Mouse (Mus musculus) A20 (cell line): ENCODE data around the gene Gm20696.

Experiments used
- DNase-seq: peaks from one replicate; pipeline ENCODE4 v3.0.0-alpha.2; 2011; ENCODE audit warnings: low read depth, low spot score

Gm20696 gene

DNA sequence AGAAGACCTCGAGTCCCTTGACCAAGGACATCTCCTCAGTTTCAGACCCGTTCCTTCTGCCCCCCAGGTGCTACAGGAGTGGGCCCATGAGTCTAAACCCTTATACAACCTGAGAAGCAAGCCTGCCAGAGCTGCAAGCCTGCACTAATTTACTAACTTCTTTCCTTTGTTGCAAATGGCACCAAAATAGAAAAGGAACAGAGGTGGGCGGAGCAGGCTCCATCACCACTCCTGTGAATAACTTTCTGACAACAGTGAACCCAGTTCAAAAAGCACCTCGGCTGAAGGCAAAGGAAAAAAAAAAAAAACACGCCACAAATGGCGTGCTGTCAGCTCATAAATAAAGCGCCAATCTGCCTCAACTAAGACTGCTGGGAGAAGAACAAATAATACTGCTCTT is 225.5 kb downstream of the Gm20696 start:
- no peak for DNase-seq

DNA sequence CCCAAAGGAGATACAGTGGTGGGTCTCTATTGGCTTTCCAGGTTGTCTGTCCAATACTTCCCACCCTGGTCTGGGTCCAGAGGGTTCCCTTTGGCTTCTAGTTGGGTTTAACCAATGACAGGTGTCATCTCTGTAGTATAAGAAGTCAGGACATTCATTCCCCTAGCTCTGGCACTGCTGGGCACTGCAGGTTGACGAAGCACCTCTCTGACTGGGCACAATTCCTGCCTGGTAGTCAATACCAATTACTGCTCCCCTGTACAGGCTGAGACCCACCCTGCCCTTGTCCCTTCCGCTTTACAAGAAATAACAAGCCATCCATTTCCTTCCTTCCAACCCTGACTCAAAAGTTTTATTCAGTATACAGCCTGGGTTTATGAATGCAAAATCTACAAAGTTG is 226.0 kb downstream of the Gm20696 start:
- DNase-seq: no peak

DNA sequence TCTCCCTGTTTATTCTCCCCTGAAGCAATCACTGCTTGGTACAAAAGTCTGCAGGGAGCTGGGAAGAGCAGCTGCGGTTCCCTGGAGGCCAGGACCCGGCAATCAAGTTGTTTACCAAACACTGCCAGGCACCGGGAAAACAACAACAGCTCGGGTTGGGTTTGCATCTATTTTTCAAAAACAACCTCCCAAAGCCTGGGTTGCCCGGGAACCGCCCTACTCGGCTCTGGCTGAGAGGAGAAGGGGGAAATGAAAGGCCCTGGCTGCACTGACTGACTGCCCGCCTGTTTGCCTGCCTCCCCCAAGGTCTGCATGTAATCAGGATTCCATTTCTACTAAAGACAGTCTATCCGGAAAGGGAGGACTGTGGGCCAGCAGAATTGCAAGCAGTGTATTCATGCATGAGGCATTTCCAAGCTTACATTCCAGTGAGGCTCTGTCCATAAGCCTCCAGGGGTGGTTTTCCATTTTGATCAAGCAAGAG is 226.7 kb downstream of the Gm20696 start:
- no peak for DNase-seq

DNA sequence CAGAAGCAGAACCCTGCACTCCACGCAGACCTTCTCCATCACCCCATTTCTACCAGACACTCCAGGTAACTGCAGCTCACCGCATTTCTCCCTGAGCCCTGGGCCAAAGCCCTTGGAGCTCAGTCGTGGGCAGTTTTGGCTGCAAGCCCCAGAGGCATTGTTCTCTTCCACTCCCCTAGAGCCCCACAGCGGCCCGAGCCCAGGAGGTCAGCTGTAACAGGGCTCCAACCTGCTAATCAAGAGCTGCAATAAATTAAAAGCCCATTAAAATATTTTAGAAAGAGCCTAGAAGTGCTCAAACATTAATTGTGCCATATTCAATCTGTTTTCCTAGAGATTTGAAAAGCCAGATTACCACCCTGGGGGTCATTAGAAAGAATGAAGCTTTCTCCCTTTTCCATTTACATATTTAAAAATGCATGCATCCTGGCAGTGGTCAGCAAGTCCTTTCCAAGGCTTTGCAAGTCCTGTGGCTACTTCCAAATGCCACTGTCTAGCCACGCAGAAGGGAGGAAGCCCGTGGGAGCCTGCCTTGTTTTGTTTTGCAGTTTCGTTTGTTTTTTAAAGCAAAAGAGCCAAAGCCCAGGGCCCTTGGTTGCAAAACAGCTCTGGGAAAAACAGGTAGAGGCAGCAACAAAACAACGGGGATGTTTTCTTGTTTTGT is 227.3 kb downstream of the Gm20696 start:
- DNase-seq: no peak

DNA sequence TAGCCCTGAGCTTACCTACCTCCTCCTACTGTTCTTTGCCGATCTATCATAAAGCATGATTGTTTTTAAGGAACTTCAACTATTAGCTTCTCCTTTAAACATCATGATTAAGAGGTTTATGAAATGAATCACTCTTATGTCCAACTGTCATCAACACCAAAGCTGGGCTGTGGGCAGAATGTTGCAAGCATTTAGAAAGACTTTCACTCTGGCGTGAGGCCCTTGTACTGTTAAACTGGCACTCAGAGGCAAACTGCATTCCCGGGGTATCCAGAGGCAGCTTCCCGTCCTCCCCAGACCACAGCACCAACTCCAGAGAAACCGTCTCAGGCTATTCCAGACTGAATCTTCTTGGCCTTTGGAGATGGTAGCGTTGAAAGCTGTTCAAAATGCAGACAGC is 230.2 kb downstream of the Gm20696 start:
- DNase-seq: no peak

DNA sequence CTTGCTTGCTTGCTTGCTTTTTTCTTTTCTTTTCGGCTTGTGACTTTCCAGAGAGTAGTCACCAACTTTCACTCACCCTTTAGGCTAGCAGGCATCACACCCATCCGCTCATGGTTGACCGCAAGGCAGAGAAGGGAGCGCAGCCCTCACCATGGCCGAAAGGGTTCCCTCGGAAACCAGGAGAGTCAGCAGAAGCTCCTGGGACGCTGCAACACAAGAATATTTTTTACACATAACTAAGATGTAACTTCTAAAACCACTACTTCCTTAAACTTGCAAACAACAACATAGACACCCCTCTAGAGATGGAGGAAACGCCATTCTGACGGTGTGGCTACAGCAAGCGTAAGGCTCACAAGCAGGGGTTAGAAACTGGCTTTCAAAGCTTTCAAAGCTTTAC is 231.5 kb downstream of the Gm20696 start:
- DNase-seq: no peak

DNA sequence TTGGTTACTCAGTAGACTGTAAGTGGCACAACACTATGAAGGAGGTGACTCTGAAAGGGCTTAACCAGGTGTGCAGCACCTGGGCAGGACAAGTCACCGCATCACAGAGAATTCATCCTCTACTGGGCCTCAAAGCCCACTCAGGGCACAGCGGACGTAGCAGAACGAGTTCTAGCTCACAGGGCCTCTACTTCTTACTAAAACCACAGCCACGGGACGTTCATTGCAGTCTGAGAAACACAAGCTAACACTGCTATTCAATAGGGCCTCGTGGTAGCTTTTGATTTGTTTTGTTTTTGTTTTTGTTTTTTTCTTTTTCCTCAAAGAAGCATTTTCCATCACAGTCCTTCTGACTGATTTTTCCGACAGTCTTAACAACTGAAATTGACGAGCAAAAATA is 233.6 kb downstream of the Gm20696 start:
- no peak for DNase-seq

DNA sequence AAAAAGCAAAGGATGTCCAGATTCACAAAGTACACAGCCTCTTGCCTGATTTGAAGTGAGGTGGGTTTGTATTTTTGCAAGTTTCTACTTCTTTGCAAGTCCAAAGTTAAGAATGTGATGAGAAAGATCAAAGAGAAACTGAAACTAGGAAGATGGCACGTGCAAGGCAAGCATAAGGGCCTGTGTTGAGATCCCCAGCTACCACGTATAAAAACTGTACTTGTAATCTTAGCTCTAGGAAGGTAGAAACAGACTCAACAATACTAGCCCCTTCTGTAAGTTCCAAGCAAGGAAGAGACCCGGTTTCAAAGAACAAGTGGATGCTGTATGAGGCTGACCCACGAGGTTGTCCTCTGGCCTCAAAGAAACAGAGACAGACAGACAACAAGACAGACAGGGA is 234.7 kb downstream of the Gm20696 start:
- DNase-seq: peak; percentile 65

DNA sequence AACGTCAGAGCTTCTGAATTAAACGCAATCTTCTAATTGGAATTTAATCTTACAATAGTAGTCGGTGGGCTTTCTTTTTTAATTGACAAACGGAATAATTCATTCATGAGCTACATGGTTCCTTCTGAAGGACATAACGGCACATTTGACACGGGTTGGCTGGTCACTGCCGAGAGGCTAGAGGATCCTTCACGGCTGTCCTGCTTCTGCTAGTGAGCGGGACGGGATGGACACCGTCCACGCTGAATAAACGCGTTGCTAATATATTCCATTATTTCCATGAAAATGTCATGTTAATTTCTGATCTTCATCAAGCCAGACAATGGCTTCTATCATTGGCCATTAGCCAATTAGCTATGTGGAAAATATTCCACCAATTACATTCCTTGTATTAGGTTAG is 236.0 kb downstream of the Gm20696 start:
- no peak for DNase-seq

DNA sequence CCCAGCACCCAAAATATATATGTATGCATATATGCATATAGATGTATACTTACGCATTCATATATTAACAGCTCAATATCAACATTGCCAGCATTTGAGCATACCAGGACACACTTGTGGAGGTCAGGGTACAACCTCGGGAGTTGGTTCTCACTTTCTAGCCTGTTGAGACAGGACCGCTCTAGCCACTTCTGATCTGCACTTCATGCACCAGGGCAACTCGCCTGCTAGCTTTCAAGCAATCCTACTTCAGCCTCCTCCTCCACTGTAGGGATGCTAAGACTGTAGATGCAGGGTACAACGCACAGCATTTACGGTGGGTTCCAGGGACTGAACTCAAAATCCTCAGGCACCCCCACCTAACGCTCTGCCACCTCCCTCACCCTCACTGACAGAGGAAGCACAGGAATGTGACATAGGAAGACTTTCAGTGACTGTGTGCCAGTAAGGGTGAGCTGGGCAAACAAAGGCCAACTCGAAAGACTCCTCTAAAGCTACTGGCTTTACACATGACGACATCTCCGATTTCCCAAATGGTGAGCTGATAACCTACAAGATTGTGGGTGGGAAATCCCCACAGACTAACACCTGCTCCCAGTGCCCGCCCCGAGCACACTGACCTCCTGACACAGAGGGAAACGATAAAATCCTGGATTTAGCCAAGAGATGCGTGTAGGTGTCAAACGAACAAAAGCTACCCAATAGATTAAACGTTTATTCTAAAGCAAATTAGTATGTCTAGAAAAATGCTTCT is 237.0 kb downstream of the Gm20696 start:
- DNase-seq: no peak

DNA sequence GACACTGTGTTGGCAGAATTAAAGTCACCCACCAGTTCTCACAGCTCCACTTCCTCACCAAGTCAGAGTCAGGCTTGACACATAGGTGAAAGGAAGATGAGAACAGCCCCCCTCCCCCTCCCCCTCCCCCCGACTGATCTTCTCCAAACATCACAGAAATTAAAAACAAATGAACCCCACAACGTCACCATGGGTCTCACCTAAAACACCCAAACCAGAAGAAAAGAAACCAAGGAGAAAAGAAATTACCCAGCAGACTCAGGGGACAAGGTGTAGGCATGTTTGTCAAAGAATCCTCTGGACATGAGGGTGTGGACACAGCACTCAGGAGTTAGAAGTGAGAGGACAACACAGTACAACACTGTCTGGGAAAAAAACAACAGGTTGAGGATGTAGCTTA is 237.6 kb downstream of the Gm20696 start:
- no peak for DNase-seq

DNA sequence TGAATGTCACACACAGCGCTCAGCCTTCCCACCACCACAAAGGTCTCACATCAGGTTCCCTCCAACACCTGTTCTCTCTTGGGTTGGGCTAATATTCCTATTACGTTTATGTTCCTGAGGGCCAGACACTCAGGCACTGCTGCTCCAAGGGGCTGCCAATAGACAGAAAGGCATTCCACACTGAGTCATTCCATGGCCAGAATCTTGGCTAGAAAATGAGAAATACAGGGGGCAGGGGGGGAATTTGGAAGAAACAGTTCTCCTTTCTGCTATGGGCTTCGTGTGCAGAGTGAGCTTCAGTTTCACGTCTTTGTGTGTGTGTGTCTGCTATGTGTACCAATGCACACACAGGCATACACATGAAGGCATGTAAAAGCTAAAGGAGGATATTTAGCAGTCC is 239.3 kb downstream of the Gm20696 start:
- DNase-seq: no peak

DNA sequence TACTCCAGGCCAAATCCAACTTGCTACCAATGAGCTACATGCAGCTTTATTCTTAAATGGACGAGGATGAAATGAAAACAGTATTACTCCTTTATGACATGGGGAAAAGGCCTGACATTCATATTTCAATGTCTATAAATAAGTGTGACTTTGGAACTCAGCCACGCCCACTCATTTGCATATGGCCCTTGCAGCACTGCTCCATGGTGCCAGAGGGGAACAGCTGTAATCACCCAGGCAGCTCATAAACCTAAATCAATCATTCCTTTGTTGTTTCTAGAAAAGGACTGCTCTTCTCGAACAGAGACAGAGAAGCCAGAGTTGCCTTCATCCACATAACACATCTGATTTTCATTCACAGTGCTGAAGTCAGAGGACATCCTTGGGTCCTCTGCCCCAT is 241.6 kb downstream of the Gm20696 start:
- DNase-seq: no peak

DNA sequence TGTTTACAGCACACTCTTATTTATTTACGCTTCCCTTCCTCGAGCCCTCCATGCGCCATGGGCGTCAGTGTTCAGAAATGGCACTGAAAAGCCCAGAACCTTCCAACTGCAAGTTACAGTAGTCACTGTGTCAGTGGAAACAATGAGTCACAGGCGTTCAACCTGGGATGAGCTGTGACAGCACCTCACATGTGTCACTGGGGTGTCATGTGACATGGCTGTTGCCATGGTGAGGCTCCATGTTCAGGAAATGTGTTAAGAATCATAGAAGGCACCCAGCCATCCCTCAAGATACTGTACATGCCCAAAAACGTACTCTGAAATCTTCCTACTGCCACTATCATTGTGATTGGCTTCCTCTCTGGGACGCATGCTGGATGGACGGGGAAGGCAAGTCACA is 245.9 kb downstream of the Gm20696 start:
- no peak for DNase-seq

DNA sequence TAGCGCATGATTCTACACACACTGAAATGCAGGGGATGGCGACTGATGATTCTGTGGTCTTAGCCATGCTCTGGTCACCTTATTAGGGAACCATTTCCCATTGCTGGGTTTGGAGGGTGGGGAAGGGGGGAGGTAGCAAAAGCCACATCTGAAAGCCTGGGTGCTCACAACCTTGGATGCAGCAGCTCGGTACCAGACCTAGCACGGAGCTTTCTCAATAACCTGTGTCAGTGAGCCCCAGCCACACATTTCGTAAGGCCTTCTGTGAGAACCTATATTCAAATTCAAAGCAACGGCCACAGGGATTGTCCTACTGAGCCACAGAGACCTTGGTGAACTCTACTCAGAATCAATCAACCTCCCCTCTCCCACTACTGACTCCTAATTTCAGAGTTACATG is 254.0 kb downstream of the Gm20696 start:
- DNase-seq: no peak

DNA sequence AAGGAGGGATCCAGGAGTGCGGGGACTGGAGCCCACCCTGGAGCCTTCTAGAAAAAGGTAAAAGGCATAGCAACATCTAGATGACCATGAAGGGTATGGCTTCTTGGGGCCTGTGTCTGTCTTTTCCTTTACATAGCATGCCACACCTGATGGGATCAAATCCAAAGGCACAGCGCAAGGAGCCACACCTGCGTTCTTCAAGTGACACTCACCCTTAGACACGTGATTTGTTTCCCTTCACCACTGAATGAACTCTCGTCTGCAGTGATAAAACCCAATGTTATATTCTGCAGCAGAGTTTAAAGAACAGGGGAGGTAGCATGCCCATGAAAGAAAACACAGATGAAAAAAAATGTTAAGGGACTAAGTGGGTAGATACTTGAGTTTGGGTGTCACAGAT is 257.0 kb downstream of the Gm20696 start:
- DNase-seq: no peak

DNA sequence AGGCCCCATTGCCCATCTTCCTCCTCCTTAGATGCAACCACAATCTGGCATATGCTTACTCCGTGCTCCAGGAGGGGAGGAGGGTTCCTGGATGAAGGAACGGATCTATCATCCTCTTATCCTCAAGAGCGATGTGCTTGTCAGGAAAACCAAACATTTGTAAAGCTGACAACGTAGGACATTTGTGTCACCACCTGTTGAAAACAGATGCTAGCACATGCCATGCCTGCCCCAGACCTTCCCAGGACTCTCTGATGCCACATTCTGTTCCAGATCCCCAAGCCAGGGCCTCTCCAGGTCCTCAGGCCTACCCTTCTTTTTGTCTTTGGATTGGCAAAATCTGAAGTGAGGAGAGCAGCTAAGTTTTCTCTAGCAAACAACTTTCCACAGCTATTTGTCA is 257.7 kb downstream of the Gm20696 start:
- no peak for DNase-seq

DNA sequence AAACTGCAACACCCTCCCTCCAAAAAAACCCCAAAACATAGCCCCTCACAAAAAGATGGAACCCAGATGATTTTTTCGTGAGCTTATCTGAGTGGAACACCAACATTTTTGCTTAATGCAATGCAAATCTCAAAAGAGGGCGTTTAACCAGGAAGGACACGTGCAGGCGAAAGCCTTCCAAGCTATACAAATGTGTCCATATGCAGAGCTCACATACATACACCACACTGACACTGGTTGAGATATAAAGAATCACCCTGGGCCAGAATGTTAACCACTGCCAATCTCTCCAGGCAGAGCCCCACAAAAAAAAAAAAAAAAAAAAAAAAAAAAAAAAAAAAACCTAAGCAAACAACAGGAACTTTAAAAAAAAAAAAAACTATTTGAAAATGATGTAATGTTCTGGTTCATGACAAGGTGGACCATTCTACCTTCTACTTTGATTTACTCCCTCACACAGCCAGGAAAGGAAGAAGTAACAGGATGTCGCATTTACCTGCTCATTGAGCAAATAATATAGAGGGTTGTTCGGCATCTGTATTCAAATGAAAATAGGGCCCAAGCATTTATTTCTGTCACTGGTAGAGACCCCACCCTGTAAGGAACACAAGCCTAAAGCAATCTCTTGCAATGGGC is 262.7 kb downstream of the Gm20696 start:
- DNase-seq: no peak

DNA sequence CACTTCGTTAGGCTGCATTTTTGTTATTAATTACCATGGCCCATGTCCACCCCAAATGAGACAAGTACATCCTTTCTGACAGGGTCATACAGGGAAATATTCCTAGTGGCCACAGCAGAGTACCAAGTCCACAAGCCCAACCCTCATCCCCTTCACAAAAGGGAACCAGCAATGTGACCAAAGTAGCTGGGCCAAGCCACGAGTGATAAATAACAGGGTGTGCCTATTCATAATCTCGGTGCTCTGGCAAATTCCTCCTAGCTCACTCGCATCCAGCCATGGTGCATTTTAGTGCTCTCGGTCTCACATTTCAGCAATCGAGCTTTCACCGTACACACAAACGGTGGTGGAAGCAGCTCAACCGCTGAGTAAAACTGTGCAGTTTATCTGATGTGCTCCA is 263.7 kb downstream of the Gm20696 start:
- DNase-seq: no peak

DNA sequence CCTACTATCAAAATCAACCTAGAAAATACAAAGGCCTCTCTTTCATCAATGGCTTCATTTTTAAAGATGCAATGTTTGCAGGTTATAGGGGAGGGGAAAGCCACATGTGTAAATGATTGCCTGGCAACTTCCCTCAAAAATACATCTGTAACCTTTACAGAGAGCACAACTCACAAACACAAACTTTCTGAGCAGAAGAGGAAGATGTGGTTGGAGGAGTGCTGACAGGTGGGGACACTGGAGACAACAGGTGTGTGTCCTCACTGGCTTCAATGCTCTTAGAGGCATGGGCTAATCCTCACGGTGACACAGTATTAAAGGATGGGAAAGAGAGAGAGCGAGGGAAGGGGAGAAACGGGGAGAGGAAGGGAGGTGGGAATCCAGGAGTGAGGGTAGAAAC is 264.2 kb downstream of the Gm20696 start:
- peak; percentile 65 for DNase-seq

DNA sequence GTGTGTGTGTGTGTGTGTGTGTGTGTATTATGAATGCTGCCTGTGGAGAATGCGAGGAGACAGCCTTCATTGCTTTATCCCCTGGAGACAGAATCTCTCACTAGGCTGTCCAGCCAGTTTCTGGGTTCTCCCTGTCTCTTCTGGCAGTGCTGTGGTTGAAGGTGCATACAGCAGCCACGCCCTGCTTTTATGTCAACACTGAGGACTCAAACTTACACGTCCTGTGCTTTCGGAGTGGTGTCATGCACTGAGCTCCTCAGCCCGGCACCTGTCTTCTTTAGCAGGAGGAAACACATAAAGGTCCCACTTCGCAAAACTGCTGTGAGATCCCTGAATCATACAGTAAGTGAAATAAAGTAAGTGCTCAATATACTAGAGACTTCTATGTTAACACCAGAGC is 264.8 kb downstream of the Gm20696 start:
- no peak for DNase-seq

DNA sequence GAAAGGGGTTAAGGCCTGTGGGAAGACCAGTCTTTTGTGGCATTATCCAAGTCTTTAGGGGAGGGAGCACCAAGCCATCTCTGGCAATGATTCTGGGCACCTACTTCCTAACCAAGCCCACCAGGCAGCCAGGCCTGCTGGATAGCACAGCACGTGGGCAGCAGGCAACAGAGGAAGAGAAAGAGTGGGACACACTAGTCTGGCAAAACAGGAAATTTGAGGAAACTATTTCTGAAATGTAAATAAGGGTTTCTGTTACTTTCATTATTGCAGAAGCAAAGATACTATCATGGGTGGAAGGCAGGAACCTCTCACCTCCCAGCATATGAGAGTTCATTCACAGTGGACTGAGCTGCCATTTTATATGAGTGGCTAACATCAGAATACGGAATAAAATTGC is 265.4 kb downstream of the Gm20696 start:
- peak; percentile 30 for DNase-seq

DNA sequence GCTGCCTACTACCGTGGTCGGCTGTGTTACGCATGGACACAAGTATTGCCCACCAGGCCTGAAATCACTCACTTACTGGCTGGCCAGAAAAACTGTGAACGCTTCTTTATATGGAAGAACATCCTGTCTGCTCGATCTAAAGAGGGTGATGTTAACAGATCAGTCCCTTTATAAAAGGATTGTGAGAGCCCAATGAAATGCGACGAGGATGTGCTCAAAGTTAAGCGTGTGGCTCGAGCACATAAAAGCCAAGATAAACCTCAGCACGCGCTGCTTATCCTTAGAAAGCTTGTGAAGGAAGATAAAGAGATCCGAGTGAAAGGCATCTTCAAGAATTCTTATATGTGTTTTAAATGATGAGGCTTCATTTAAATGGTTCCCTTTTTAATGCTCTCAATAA is 270.9 kb downstream of the Gm20696 start:
- no peak for DNase-seq
